Mouse (Mus musculus): ENCODE measurements around the gene Abcc2. TPM values are rescaled to one million over a fixed set of nuclear protein-coding genes. Genes with fewer than 3 reads are reported as not detected.
A peak's percentile ranks its signal among the peaks of the same experiment; 100 is the strongest.

Abcc2 gene
- polyA plus RNA-seq, 1 experiment from 2014 or later = not detected

DNA sequence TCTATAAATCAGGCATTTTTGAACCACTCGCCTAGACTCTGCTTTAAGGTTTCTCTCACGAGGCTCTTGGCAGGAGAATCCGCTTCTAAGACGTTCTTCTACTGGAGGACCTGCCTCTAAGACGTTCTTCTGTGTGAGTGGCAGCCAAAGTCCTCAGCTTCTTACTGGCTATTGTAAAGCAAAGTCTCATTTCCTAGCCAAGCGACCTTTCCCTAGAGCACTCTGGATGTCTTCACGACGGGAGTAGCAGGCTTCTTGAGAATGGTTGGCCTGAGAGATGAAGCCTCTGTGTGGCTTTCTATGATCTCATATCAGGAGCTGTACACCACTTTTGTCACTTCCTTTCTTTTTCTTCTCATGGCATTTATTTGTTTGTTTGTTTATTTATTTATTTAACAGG, 13.5 kb downstream of the Abcc2 start:
- no peak for ATAC-seq
- WGBS = 79% methylated on average over 8 of the region's 8 CpGs
- no peak overlapping the region for H3K4me3 ChIP-seq (replicated peaks; ENCODE audit: low read length)
- H3K4me1 ChIP-seq (replicated peaks; ENCODE audit: control insufficient read depth, insufficient read depth, low read length) = no peaks in the 10 kb centered on the region
- no peaks in the 10 kb centered on the region for H3K36me3 ChIP-seq (ENCODE audit: control insufficient read depth, insufficient read depth)
- no peak overlapping the region for H3K27ac ChIP-seq (ENCODE audit: low read length)
- no peak overlapping the region for H3K9ac ChIP-seq (replicated peaks; ENCODE audit: low read depth, low read length)
- H3K4me2 ChIP-seq (ENCODE audit: low read length) = no peak overlapping the region
- no peaks in the 10 kb centered on the region for H3K27me3 ChIP-seq (replicated peaks; ENCODE audit: control insufficient read depth, insufficient read depth, low read length)
- no peaks in the 10 kb centered on the region for H3K9me3 ChIP-seq (ENCODE audit: control insufficient read depth, low read length)

DNA sequence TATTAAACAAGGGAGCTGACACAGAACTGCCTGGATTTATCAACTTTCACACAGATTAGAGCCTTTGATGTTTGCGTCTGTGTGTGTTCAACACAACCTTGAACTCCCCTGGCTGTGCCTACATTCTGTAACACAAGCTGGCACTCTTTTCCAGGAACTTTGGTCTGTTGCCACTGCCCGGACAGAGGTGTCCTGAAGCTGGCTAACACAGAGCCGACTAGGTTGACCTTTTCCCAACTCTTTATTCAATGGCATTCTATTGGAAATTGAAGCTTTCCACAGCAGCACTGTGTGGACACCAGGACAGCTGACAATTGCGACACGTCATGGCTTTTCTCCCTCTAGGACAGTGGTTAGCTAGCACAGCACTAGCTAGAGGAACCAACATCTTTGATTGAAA, 15.2 kb downstream of the Abcc2 start:
- WGBS = 82% methylated on average over 5 of the region's 5 CpGs
- H3K4me3 ChIP-seq (replicated peaks; ENCODE audit: low read length) = no peak overlapping the region
- ATAC-seq = no peak
- no peak overlapping the region for H3K9ac ChIP-seq (replicated peaks; ENCODE audit: low read depth, low read length)
- H3K4me1 ChIP-seq (replicated peaks; ENCODE audit: control insufficient read depth, insufficient read depth, low read length) = no peaks in the 10 kb centered on the region
- H3K4me2 ChIP-seq (ENCODE audit: low read length) = no peak overlapping the region
- no peak overlapping the region for H3K27ac ChIP-seq (ENCODE audit: low read length)
- H3K27me3 ChIP-seq (replicated peaks; ENCODE audit: control insufficient read depth, insufficient read depth, low read length) = no peaks in the 10 kb centered on the region
- no peaks in the 10 kb centered on the region for H3K36me3 ChIP-seq (ENCODE audit: control insufficient read depth, insufficient read depth)
- H3K9me3 ChIP-seq (ENCODE audit: control insufficient read depth, low read length) = no peaks in the 10 kb centered on the region

DNA sequence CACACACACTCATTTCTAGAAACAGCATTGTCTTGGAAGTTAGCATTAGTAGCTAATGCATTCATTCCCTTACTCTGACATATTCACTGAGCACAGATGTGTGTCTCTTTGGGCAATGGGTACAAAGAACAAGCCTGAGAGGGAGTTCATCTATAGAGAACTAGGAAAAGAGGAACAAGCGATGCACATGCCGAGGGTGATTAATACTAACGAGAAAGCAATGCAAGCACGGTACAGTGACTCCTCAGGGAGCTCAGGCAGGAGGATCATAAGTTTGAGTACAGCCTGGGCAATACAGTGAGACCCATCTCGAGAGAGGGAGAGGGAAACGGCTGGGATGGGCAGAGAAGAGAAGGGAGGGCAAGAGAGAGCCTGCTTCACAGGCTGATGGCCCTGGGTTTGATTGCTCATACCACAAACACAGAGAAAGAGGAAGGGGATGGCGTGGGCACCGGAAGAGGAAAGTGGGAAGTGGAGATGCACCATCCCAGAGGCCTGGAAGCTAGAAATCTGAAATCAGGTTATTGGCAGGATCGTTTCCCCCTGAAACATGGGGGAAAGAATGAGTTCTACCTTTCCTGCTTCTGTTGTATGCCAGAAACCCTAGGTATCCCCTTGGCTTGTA, 19.5 kb downstream of the Abcc2 start:
- no peak for ATAC-seq
- no peaks in the 10 kb centered on the region for H3K9me3 ChIP-seq (ENCODE audit: control insufficient read depth, low read length)
- no peaks in the 10 kb centered on the region for H3K36me3 ChIP-seq (ENCODE audit: control insufficient read depth, insufficient read depth)

DNA sequence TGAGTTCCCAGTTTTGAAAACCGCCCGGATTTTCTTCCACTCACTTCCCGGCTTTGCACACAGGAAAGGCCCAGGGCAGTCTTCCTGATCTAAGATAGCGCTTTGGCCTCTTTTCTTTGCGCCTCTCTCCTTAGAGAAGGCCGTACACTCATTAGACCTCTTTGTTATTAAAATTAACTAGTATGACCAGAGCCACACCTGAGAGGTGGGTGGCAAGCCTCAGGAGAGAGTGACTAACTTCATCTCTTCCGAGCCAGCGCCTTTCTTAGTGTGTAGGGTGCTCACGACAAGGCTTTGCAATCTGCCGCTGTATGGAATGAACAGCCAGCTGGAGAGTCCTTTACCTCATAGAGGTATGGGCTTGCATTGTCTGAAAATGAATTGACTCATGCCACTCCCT, 21.9 kb downstream of the Abcc2 start:
- Histone ChIP-seq H3K9ac (replicated peaks; ENCODE audit: low read depth, low read length) (no peak overlapping the region), H3K4me2 (ENCODE audit: low read length) (no peak overlapping the region), H3K27ac (ENCODE audit: low read length) (no peak overlapping the region), H3K4me3 (replicated peaks; ENCODE audit: low read length) (no peak overlapping the region), H3K27me3 (replicated peaks; ENCODE audit: control insufficient read depth, insufficient read depth, low read length) (no peaks in the 10 kb centered on the region), H3K4me1 (replicated peaks; ENCODE audit: control insufficient read depth, insufficient read depth, low read length) (no peaks in the 10 kb centered on the region), H3K36me3 (ENCODE audit: control insufficient read depth, insufficient read depth) (no peaks in the 10 kb centered on the region), H3K9me3 (ENCODE audit: control insufficient read depth, low read length) (no peaks in the 10 kb centered on the region)
- 78% methylated on average over 10 of the region's 10 CpGs for WGBS
- ATAC-seq = no peak

More for the DNA sequence above, 19.5 kb downstream of the Abcc2 start:
- Histone ChIP-seq H3K4me3 (replicated peaks; ENCODE audit: low read length) (no peak overlapping the region), H3K27me3 (replicated peaks; ENCODE audit: control insufficient read depth, insufficient read depth, low read length) (no peaks in the 10 kb centered on the region), H3K4me1 (replicated peaks; ENCODE audit: control insufficient read depth, insufficient read depth, low read length) (no peaks in the 10 kb centered on the region), H3K9ac (replicated peaks; ENCODE audit: low read depth, low read length) (no peak overlapping the region), H3K27ac (ENCODE audit: low read length) (no peak overlapping the region), H3K4me2 (ENCODE audit: low read length) (no peak overlapping the region)
- 74% methylated on average over 9 of the region's 9 CpGs for WGBS

DNA sequence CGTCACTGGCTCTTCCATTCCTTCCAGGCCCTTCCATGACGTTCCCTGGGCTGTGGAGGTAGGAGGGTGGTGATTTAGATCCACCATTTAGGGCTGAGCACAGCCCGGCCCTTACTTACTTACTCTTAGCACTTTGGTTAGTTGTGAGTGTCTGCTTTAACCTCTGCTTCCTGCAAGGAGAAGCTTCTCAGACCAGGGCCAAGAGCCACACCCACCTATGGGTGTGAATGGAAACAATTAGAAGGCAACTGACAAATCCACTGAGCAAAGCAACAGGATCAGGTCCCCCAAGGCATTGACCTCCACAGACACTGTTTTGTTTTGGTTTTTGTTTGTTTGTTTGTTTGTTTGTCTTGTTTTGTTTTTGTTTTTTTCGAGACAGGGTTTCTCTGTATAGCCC, 27.3 kb downstream of the Abcc2 start:
- Histone ChIP-seq H3K27me3 (replicated peaks; ENCODE audit: control insufficient read depth, insufficient read depth, low read length) (no peaks in the 10 kb centered on the region), H3K36me3 (ENCODE audit: control insufficient read depth, insufficient read depth) (no peaks in the 10 kb centered on the region), H3K4me2 (ENCODE audit: low read length) (no peak overlapping the region), H3K9me3 (ENCODE audit: control insufficient read depth, low read length) (no peaks in the 10 kb centered on the region), H3K9ac (replicated peaks; ENCODE audit: low read depth, low read length) (no peak overlapping the region), H3K4me1 (replicated peaks; ENCODE audit: control insufficient read depth, insufficient read depth, low read length) (no peaks in the 10 kb centered on the region), H3K27ac (ENCODE audit: low read length) (no peak overlapping the region), H3K4me3 (replicated peaks; ENCODE audit: low read length) (no peak overlapping the region)
- WGBS = 45% methylated on average over 4 of the region's 4 CpGs
- no peak for ATAC-seq

DNA sequence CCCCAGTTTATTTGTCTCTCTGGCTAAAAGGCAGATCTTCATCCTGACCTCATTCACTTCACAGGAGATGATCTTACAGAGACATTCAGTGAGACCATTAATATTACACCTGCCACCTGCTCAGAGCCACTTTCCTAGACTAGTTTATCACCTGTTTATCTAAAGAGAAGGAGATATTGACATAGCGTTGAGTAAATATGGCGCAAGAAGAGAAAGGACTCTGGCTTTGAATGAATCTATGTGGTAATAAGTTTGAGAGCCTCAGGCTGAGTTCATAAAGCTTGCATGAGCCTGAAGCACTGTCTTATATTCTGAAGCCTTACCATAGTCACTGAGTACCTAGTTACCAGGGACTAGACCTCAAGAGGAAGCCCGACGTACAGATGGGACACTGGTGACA, 29.4 kb downstream of the Abcc2 start:
- Histone ChIP-seq H3K9ac (replicated peaks; ENCODE audit: low read depth, low read length) (no peak overlapping the region), H3K4me2 (ENCODE audit: low read length) (no peak overlapping the region), H3K4me3 (replicated peaks; ENCODE audit: low read length) (no peak overlapping the region), H3K27ac (ENCODE audit: low read length) (no peak overlapping the region), H3K4me1 (replicated peaks; ENCODE audit: control insufficient read depth, insufficient read depth, low read length) (no peaks in the 10 kb centered on the region), H3K36me3 (ENCODE audit: control insufficient read depth, insufficient read depth) (no peaks in the 10 kb centered on the region), H3K27me3 (replicated peaks; ENCODE audit: control insufficient read depth, insufficient read depth, low read length) (no peaks in the 10 kb centered on the region), H3K9me3 (ENCODE audit: control insufficient read depth, low read length) (no peaks in the 10 kb centered on the region)
- ATAC-seq = no peak
- WGBS = 94% methylated on average over 4 of the region's 4 CpGs

DNA sequence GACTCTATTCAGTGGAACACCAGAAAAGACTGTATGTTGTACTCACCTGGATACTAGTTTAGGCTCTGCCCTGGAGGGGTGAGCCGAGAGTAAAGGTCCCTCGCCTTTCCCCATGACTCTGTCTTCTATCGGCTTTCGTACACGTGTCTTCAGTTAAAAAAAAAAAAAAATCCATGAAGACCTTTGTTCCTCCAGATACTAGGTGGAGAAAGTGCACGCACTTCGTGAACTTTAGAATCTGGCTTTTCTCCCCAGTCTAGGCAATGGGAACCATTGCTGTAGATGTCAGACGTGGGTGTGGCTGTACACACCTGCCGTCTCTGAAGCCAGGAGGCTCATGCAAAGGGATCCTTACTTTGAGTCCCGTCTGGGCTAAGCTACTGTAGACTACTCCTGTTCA, 31.3 kb downstream of the Abcc2 start:
- no peaks in the 10 kb centered on the region for H3K9me3 ChIP-seq (ENCODE audit: control insufficient read depth, low read length)
- no peak overlapping the region for H3K4me2 ChIP-seq (ENCODE audit: low read length)
- no peaks in the 10 kb centered on the region for H3K36me3 ChIP-seq (ENCODE audit: control insufficient read depth, insufficient read depth)
- no peaks in the 10 kb centered on the region for H3K4me1 ChIP-seq (replicated peaks; ENCODE audit: control insufficient read depth, insufficient read depth, low read length)
- ATAC-seq = no peak
- 89% methylated on average over 10 of the region's 10 CpGs for WGBS
- H3K27ac ChIP-seq (ENCODE audit: low read length) = no peak overlapping the region
- H3K27me3 ChIP-seq (replicated peaks; ENCODE audit: control insufficient read depth, insufficient read depth, low read length) = no peaks in the 10 kb centered on the region
- no peak overlapping the region for H3K9ac ChIP-seq (replicated peaks; ENCODE audit: low read depth, low read length)
- no peak overlapping the region for H3K4me3 ChIP-seq (replicated peaks; ENCODE audit: low read length)

DNA sequence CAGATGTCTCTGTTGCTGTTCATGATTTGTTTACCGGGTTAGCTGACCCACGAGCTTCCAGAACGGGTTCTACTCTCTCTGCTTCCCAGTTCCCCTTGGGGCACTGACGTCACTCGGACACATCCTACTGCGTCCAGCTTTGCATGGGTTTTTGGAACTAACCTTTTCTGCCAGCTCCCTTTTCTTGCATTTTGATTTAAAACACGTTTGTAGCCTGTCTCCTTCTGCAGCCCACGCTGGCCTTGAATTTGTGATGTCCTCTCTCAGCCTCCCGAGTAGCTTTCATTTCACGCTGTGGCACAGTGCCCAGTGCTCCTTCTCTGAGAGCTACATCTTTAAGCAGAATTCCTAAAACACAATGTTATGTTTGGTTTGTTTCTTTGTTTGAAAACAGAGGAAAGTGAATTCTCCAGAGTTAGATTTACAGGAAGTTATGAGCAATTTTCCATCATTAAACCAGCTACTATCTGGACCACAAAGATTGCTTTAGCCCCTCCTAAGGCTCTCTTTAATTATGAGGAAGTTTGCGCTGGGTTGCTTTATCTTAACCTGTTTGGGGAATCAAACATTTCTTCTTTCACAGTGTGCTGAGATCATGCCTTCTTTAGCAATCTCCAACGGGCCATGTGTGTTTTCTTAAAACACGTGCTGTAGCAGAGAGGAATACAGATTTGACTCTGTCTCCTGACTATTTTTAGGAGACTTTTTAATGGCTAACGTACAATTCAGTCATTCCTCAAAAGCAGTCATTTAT, 33.8 kb downstream of the Abcc2 start:
- Histone ChIP-seq H3K4me1 (replicated peaks; ENCODE audit: control insufficient read depth, insufficient read depth, low read length) (no peaks in the 10 kb centered on the region), H3K9ac (replicated peaks; ENCODE audit: low read depth, low read length) (no peak overlapping the region), H3K36me3 (ENCODE audit: control insufficient read depth, insufficient read depth) (no peaks in the 10 kb centered on the region), H3K9me3 (ENCODE audit: control insufficient read depth, low read length) (no peaks in the 10 kb centered on the region), H3K27ac (ENCODE audit: low read length) (no peak overlapping the region), H3K4me2 (ENCODE audit: low read length) (peak overlapping the region; percentile 7; the same call in 1 of the 2 replicates), H3K27me3 (replicated peaks; ENCODE audit: control insufficient read depth, insufficient read depth, low read length) (no peaks in the 10 kb centered on the region), H3K4me3 (replicated peaks; ENCODE audit: low read length) (no peak overlapping the region)
- no peak for ATAC-seq
- WGBS = 63% methylated on average over 14 of the region's 14 CpGs

DNA sequence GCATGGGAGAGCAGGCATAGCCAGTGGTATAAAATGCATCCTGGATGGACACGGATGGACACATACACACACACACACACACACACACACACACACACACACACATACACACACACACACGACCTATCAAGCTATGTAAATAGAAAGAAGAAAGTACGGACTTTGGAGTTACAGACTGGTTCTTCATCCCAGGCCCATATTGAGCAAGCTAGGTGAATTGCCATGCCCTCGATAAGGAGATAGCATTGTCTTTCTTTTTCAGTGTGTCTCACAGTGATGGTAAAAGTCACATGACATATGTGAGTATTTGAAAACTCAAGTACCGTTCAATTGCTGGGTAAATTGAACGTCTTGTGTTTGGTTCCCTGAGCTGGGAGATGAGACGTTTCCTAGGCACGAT, 44.9 kb downstream of the Abcc2 start:
- Histone ChIP-seq H3K27me3 (replicated peaks; ENCODE audit: control insufficient read depth, insufficient read depth, low read length) (peaks cover 3% of the 10 kb centered on the region; the same call in 1 of the 2 replicates), H3K4me3 (replicated peaks; ENCODE audit: low read length) (no peak overlapping the region), H3K4me2 (ENCODE audit: low read length) (no peak overlapping the region), H3K36me3 (ENCODE audit: control insufficient read depth, insufficient read depth) (no peaks in the 10 kb centered on the region), H3K27ac (ENCODE audit: low read length) (no peak overlapping the region), H3K4me1 (replicated peaks; ENCODE audit: control insufficient read depth, insufficient read depth, low read length) (no peaks in the 10 kb centered on the region), H3K9ac (replicated peaks; ENCODE audit: low read depth, low read length) (no peak overlapping the region), H3K9me3 (ENCODE audit: control insufficient read depth, low read length) (no peaks in the 10 kb centered on the region)
- no peak for ATAC-seq
- 77% methylated on average over 8 of the region's 8 CpGs for WGBS
